Mouse (Mus musculus) erythroid progenitor cell, adult 5-6 weeks (primary cell): ENCODE results near the gene Iqub. TPM values are rescaled to one million over a fixed set of nuclear protein-coding genes. Genes with fewer than 3 reads are reported as not detected.

Source experiments
- ATAC-seq: replicated peaks from 2 replicates; pipeline ENCODE4 v1.8.0; 2016; ENCODE audit warnings: moderate number of reproducible peaks, mild to moderate bottlenecking, moderate TSS enrichment, inconsistent platforms; ENCODE audit not compliant: poor library complexity, low FRiP score, severe bottlenecking
- total RNA-seq, 2 experiments: library from RNA; stranded (forward) in 1 of 2; stranded (reverse) in 1 of 2; fragments of 150-400 nt in 1 of 2; fragments of 186-747, 209-891 nt in 1 of 2; gene quantifications; 2 replicates each; pipeline versions ENCODE4 v1.2.3 to v1.2.4; 2015 to 2017; ENCODE audit warnings: low replicate concordance in 2 of 2

Gene Iqub
- total RNA-seq (2015; ENCODE audit: low replicate concordance), result not detected in 2 replicates
- 1.1 TPM in 1 of 2 replicates, not detected in the other for total RNA-seq (2017; ENCODE audit: low replicate concordance)

DNA sequence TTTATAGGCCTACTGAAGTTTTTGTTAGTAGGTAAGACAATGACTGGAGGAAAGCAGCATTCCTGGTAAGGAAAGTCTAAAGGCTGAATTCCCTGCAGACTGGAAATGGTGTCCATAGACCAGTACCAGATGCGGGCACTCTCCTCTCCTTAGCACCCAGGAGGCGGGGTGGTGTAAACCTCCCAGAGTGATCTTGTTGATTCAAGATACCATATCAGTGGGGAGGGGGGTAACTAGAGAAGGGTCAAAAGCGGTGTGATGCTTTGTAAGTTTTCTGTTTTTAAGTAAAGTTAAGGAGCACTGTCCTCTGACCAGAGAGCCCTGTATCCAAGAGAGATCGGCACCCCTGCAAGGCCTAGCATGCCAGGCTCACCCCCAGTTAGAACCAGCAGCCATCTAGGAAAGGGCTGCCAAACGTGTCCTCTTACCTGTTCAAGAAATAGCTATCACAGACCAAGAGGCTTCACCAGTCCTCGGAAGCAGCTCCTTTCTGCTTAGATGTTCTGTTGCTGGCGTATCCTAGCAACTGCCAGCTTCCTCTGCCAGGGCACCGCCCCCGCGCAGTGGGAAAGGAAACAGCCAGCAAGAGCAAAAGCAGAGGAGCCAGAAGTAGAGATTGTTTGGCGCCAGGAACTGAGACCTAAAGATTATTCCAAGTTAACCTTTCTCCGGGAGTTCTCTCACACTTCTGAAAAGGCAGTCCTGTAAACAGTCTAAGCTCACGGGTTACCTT is at the start of gene Iqub:
Gene Iqub (minus strand): TSS at position 516 of the 733 bp plus-strand sequence.
- no peak for ATAC-seq

DNA sequence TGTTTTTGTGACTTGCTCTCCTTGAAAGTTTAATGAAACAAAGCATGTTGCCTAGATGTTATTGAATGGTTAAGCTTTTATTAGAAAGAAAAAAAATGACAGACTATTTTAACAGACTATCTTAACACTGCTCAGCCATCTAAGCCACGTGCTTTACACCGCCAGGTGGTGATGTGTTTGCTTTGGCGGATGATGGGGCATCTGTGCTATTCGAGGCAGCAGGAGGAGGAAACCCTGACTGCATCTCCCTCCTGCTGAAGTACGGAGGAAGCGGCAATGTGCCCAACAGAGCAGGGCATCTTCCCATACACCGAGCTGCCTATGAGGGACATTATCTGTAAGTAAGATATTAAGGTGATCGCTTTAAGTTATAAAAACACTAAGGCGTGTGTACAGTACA is 49.2 kb upstream of the Iqub start:
- ATAC-seq, result no peak

DNA sequence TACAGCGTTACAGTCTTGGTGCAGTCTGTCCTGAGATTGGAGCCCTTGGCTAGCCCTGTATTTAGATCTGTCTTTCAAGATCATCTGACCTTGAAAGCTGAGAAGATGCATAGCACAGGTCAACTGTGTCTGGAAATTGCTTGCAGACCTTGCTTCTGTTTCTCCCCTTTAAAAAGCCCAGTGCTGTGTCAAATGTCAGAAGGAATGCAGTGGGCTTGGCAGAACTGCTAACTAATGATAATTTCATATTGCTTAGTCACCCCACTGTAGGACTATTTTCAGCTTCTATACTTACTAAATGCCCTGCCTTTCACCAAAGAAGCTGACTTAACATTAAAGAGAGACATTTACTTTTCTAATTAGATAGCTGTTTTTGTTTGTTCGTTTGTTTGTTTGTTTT is 40.6 kb upstream of the Iqub start:
- no peak for ATAC-seq

DNA sequence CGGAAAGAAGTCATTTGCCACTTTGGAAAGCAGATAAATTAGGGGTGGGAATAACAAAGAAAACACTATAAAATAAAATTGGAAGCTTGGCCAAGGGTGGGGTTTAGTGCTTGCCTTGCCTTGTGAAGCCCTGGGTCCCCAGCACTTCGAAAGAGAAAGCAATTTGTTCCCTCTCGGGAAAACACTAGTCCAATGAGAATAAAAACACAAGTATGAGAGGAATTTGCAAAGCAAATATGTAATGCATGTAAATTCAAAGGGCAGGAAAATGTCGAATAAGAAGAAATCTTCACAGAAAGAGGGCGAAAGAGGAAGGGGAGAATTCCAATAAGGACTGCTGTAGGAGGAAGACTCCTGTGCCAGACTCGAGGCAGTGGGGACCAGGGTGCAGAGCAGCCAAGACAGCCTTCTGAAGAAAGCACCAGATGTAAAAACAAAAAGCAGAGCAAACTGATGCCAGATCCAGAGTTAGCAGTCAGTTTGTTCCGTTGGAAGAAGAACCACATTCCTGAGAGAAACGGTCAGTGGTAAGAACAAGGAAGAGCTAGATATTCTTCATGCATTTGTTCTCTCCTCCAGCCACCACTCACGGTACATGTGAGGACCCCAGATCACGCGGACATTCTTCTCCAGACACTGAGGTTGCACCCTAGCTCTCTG is 39.7 kb upstream of the Iqub start:
- ATAC-seq, result no peak

DNA sequence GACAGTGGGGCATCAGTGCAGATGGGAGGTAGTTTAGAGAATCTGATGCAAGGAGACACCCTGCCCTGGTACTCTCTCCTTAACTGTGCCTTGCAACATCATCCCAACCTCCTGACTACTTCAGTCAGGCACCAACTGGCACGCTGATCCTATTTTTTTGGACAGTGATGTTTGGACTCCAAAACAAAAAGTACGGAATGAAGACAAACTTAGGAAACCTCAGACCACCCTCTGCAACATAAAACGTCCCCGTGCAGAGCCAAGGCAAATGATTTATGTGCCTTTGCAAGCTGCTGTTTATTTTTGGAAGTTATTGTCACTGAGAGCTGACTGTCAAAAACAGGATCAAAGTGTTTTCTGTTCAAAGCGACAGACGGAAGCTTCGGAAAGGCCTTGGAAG is 37.2 kb upstream of the Iqub start:
- ATAC-seq, result no peak

DNA sequence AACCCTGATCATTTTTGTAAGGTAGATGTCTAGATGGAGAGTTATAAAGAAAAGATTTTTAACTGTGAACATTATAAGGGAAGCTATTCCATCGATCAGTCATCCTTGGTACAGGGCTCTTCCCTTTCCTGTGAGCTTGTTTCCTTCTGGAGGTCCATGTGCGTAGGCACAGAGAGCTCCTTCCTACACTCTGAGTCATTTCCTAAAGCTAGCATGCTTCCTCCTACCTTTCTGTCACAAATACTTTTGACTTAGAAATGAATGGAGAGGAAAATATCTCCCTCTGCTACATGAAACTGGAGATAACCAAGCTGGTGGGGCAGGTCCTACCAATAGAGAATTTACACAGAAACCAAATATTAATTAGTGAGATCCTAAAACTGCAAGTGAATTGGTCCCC is 34.9 kb upstream of the Iqub start:
- no peak for ATAC-seq

DNA sequence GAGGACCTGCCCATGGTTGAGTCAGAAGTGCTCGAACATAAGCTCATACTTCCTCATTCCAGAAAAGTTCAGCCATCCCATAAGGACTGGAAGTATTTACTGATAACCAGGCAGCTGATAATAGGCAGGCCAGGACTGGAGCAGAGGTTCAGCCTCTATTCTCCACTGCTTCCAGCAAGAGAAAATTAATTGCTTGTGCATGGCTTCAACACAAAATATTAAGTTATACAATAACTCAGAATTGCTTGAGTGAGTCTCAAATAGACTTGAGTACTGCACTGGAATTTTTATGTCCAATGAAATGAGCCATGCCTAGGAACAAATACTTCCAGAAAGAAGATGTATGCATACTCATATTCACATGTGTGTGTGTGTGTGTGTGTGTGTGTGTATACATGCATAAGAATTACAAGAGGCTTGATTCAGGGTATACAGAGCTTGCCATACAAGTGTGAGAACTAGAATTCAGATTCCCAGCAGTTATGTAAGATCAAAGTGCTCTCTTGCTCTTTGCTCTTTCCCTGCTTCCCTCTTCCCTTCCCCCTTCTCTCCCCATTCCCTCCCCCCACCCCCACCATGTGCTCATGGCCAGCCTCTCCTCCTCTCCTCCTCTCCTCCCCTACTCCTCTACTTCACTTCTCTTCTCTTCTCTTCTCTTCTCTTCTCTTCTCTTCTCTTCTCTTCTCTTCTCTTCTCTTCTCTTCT is 32.0 kb upstream of the Iqub start:
- ATAC-seq, result no peak

DNA sequence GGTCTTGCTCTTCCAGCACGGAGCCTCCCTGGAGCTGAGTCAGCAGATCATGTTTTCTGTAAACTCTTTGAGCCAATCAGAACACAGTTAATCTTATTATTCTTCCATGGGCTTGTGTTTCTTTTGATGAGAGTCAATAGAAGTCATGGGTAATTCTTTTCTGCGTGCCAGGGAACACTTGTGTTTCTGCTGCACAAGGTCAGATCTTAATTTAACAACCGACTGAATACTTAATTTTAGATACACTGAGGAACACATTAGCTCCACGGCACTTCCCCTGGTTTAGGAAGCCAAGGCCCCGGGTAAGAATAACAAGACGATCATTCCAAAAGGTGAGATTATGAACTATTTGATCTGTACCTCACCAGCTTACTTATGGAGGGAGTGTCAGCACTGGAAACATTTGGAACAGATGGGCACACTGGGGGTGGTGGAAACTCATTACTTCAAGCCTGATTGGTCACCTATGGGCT is 28.3 kb upstream of the Iqub start:
- no peak for ATAC-seq

DNA sequence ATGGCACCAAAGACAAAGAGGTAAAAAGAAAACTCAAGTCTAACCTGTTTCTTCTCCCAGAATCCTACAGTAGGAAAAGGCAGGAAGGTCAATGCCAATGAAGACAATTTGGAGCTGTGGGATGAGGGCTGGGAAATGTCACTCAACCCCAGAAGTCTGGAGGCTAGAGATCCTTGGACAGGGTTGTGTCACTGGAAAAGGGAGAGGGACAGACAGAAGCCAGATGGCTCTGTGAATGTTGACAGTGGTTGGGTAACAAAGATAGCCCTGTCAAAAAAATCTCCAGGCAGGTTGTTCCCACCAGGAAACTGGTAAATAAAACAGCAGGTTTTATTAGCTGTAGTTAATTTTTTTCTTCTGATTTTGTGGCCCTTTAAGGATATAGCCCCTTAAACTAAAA is 27.5 kb upstream of the Iqub start:
- no peak for ATAC-seq

DNA sequence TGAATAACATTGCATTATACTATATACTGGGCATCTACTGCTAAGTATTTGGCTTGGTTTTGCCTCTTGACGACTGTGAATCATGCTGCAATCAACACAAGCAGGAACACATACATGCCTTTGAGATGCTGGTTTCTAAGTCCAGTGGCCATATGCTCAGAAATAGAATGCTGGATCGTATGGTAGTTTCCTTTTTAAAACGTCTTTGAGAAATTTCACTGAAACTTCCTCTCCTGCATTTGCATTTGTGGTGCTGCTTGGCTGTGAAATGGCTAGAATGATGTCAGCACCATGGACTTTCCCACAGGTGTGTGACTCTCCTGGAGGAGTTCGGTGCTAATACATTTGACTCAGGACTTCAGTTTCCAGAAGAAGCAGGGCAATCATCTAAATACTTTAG is 25.2 kb upstream of the Iqub start:
- no peak for ATAC-seq

DNA sequence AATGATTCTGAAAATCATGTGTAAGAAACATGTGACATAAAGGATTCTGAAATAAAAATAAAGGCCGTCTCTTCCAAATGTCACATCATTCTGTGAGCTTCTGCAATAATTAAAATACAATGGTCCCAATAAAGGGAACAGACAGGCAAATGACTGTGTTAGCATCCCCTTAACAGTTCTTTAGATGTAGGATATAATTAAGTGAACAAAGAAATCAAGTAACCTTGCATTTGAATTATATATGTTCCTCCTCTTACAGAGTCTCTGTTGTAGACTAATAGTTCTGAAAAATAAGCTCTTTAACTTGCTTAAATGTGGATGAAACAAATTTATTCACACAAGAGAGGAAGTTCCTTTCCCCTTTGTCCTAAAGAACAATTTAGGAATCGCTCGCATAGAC is 23.6 kb upstream of the Iqub start:
- ATAC-seq, result no peak

DNA sequence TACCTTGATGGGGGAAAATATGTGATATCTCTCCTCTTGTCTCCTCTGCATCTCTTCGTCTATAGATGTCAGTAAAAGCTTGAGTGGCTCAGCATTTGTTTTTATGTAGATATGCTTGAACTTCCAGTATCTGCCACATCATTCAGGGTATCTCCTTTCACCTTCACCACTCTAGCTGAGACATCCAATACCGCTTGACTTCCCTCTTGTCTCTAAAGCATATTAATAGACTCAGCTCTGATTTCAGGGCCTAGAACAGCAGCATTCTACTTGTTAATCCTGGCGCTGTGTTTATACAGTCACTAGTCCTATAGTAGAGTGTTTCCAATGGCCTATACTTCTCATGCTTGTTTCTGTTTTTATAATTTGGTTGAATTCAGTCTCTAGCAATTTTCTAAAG is 17.9 kb upstream of the Iqub start:
- no peak for ATAC-seq

DNA sequence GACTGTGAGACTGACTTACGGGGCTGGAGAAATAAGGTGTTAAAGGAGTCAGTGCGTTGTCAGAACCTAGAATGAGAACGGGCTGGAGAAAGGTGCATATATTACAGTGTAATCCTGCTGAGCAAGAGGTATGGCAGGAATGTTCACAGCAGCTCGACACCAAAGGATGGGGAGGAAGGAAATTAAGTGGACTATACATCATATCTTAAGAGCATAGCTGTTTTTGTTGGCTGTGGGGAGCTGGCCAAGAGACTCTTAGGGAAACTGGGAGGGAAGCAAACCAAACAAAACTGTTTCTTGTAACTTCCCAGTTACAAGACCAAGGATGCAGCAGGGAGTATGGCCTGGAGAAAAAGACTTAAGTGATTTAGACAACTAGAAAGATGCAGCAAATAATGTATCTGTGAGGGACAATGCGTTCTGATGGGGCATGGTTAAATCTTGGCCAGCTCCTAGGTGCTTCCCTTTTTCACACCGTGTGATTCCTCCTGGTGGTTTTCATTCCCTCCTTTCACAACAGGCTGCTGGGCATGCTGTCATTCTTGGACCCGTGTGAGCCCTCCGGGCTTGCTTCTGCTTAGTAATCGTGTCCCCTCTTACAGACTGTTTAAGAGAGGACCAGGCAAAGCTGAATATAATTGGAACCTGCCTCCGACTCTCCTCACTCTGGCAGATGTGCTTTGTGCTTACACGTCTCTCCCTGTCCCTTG is 16.0 kb upstream of the Iqub start:
- ATAC-seq, result no peak

DNA sequence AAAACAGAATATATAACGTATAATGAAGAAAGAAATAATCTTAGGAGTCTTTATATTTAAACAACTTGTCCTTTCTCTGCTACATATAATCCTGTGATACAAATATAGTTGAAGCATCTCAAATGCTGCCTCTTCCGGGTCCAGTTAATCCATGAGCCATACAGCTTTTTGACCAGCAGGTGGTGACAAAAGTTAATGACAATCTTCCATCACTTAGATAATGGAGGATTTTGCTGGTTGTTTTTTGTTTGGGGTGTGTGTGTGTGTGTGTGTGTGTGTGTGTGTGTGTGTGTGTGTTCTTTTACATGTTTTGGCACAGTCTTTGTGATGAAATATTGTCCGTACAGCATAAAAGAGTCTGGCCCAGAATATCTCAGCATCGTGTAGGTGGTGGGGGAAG is 15.3 kb upstream of the Iqub start:
- no peak for ATAC-seq

DNA sequence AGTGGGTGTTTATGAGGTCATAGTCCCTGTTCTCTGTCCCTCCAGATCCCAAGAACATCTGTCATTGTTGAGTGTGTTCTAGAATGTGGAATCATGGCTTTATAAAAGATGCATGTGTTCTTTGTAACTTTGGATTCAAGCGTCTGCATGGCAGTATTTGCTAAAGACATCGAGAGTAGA is 13.1 kb upstream of the Iqub start, which contains the start of gene Asb15:
Gene Asb15 (plus strand): TSS at position 81 of the 180 bp plus-strand sequence.
- ATAC-seq, result no peak

DNA sequence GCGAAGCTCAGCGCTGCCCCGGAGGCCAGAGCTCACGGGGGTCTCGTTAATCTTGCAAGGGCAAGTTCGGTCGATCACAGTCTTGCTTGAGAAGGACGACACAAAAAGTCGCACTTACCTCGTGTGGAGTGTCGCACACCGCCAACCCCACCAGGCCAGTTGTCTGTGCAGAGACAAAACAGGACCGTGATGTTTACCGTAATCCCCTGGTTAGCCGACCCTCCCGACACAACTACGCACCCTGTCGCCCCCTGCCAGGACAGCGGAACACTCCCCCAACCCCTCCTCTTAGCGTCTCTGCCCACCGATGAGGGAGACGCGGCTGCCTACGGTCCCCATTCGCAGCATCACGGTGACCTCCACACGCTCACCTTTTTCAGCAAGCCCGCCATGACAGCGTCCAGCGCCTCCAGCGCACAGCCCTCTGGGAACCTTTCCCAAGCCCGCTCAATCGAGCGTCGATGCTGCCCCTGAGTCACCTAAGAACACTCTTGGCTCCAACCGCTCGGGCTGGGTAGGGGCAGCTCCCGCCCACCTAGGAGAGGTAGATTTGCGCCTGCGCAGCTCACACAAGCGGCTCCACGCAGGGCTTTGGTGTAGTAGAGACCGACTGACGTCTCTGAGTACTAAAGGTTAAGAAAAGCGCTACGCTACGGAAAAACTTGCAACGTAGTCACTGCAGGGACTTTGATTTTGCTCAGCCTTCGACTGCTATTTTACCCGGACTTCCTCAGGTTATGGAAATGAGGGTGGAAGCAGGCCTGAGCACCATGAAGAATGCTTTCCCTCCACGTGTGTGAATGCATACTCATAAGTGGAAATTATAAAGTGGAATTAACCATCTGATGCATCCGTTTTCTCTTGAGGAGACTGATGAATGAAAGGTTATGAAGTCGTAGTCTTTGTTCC is 12.5 kb upstream of the Iqub start, which contains the start of gene Ndufa5:
Gene Ndufa5 (minus strand): TSS at position 859 of the 909 bp plus-strand sequence.
- ATAC-seq, result peak; percentile 93

DNA sequence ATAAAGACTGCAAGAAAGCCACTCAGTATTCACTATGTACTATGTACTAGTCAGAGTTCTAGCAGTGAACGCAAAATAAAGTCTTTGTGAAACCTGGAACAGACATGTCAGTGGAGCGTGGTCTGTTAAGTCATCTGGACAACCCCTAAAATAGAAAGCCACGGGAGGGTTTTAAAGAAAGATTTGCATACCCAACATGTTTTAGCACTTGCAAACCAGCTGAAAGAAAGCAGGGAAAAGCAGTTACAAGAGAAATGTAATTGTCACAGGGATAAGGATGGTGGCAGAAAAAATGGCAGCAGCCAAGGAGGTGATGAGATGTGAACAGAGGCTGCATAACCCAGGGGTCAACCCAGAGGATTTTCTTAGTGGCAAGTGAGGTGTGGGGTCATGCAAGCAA is 10.8 kb upstream of the Iqub start:
- no peak for ATAC-seq

DNA sequence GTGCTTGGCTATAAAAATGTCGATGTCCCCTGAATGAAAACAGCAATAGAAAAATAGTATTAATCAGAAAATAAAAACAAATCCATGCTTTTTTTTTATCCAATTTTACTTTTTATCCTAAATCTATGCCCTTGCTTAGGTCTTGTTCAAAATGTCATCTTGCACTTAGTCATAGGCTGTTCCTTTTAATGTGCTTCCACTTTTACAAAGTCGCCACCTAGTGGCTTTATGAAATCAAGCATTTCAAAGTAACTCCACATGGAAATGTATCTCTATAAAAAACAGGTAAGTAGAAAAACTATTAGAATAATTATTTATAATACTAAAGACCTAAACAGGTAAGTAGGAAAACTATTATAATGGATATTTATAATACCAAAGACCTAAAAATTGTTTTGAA is 1.3 kb upstream of the Iqub start:
- ATAC-seq, result no peak

DNA sequence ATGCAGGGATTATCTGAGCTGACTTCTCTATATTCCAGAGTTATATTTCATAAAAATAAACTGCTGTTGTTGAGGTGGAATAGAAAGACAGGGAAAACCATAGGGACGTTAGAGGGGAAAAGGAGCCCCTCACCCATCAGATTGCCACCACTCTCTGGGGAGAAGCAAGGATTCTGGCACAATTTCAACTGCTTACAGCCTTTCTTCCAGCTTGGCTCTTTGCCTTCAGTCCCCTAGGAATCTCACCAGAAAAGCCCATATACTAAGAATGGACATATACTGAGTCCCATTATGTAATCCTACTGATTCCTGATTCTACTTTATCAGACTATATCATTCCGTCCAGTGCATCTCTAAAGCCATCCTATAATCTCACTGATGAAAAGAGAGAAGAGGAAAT is 10.7 kb downstream of the Iqub start:
- ATAC-seq, result no peak

DNA sequence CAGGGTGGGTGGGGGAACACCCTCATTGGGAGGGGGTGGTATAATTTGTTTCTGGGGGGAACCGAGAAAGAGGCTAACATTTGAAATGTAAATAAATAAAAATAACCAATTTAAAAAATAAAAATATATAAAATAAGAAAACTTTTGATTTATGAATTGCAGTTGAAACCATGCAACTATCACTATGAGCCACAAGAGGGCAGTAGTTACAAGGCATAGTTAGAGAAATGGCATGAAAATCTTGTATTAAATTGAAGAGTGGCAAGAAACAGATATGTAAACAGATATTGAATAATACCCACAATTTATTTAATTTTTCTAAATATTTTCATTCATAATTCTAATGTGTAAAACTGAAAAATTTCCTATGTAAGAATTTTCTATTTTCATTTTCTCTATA is 24.5 kb downstream of the Iqub start:
- ATAC-seq, result no peak
